Mouse (Mus musculus): Measurements from ENCODE around the gene Agrp. TPM values are rescaled to one million over a fixed set of nuclear protein-coding genes. Genes with fewer than 3 reads are reported as not detected.
"Not testable (repeated sequence)": the region's sequence is repeated elsewhere in the genome, so short reads cannot be mapped to it uniquely, and the experiment has no call there.

Agrp gene
- total RNA-seq, 2 experiments from 2014 or later, result 0.84 to 0.85 TPM

- no peak for DNase-seq
These were observed 38.4 kb downstream of the Agrp start for GRCm38 (mm10) chr8:105598777-105599176.

- DNase-seq, result peak; percentile 63
These were observed 40.7 kb downstream of the Agrp start for GRCm38 (mm10) chr8:105596362-105597034.

GRCm38 (mm10) chr8:105594451-105595242, 42.5 kb downstream of the Agrp start:
- no peak for DNase-seq

- DNase-seq, result peak; percentile 37
These were observed 43.3 kb downstream of the Agrp start for GRCm38 (mm10) chr8:105593859-105594258.

GRCm38 (mm10) chr8:105592431-105592830, 44.8 kb downstream of the Agrp start:
- DNase-seq, result no peak

GRCm38 (mm10) chr8:105579719-105580118, 57.5 kb downstream of the Agrp start:
- DNase-seq, result no peak

GRCm38 (mm10) chr8:105575538-105575937, 61.7 kb downstream of the Agrp start:
- no peak for DNase-seq

- no peak for DNase-seq
These were observed 62.5 kb downstream of the Agrp start for GRCm38 (mm10) chr8:105574741-105575140.

- peak; percentile 50 for DNase-seq
These were observed 63.8 kb downstream of the Agrp start for GRCm38 (mm10) chr8:105573427-105573826.

GRCm38 (mm10) chr8:105571810-105572209, 65.4 kb downstream of the Agrp start:
- DNase-seq, result no peak

GRCm38 (mm10) chr8:105566703-105567595, 70.2 kb downstream of the Agrp start:
- peak; percentile 17 for DNase-seq

- DNase-seq, result peak; percentile 98
These were observed 71.1 kb downstream of the Agrp start, which contains the start of gene Atp6v0d1 for GRCm38 (mm10) chr8:105565952-105566702. Atp6v0d1 (minus strand) TSS chr8:105566047.

- no peak for DNase-seq
These were observed 71.8 kb downstream of the Agrp start for GRCm38 (mm10) chr8:105565401-105565881.

- not testable (repeated sequence) for DNase-seq
These were observed 72.5 kb downstream of the Agrp start for GRCm38 (mm10) chr8:105564573-105565229.

- DNase-seq, result no peak
These were observed 73.3 kb downstream of the Agrp start for GRCm38 (mm10) chr8:105563871-105564270.

- no peak for DNase-seq
These were observed 74.3 kb downstream of the Agrp start for GRCm38 (mm10) chr8:105562863-105563262.

GRCm38 (mm10) chr8:105555230-105555629, 82.0 kb downstream of the Agrp start:
- no peak for DNase-seq

- DNase-seq, result peak; percentile 49
These were observed 83.1 kb downstream of the Agrp start for GRCm38 (mm10) chr8:105554087-105554486.

GRCm38 (mm10) chr8:105552824-105553223, 84.4 kb downstream of the Agrp start:
- no peak for DNase-seq

- no peak for DNase-seq
These were observed 85.2 kb downstream of the Agrp start for GRCm38 (mm10) chr8:105552032-105552431.

- no peak for DNase-seq
These were observed 87.1 kb downstream of the Agrp start for GRCm38 (mm10) chr8:105550083-105550482.
